Mouse (Mus musculus) WW6 (cell line): Measurements from ENCODE around the gene Rnf214.

Experiments
- DNase-seq: peaks from one replicate; pipeline ENCODE4 v3.0.0-alpha.2; 2013; ENCODE audit warnings: low read depth, low spot score

The Rnf214 gene

DNA sequence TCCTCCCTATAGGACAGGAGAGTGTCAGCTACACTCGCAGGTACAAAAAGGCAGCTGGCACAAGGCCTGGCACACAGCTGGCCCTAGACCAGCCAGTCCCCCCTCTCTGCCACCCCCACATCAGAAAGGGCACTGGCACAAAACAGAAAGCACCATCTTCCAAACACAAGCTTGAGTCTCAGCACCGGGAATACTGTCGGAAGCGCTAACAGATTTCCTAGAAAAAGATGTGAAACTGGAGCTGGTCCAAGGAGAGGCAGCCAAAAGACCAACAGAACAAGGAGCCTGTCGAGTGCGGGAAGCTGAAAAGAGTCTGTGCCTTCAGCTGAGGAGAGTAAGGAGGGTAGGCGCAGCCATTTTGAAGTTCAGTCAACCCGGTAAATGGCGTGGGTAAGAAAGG lies 91.6 kb downstream of the Rnf214 start:
- no peak for DNase-seq
